Mouse (Mus musculus) embryonic facial prominence, embryonic 11.5 days (tissue): ENCODE measurements around the gene Tbp. TPM values are rescaled to one million over a fixed set of nuclear protein-coding genes. Genes with fewer than 3 reads are reported as not detected.
A peak's percentile ranks its signal among the peaks of the same experiment; 100 is the strongest.

ENCODE experiments used
- ATAC-seq: fragments of 200-750 bp; cut with Nextera tagmentation; replicated peaks from 2 replicates; pipeline ENCODE4 v1.8.0; 2017; ENCODE audit warnings: low read depth; ENCODE audit not compliant: insufficient number of reproducible peaks, low FRiP score, low TSS enrichment
- DNase-seq: peaks from one replicate; pipeline ENCODE4 v3.0.0-alpha.2; 2015; ENCODE audit warnings: low spot score
- H3K27ac ChIP-seq: fragments of 300-500 bp; sonication (generic); replicated peaks from 2 replicates; pipeline ENCODE4 v1.5.1; 2014; ENCODE audit warnings: mild to moderate bottlenecking, low read depth, low read length, control low read depth
- H3K27me3 ChIP-seq: fragments of 300-500 bp; sonication (generic); 2 replicates; pipeline ENCODE4 v1.6.1; 2014; ENCODE audit warnings: mild to moderate bottlenecking, low read length, moderate library complexity, mixed read lengths; ENCODE audit not compliant: control insufficient read depth, insufficient read depth
- H3K36me3 ChIP-seq: fragments of 300-500 bp; sonication (generic); replicated peaks from 2 replicates; pipeline ENCODE4 v1.6.1; 2014; ENCODE audit warnings: low read depth, mild to moderate bottlenecking, low read length, moderate library complexity, mixed read lengths; ENCODE audit not compliant: control insufficient read depth, insufficient read depth
- H3K4me1 ChIP-seq: fragments of 300-500 bp; sonication (generic); 2 replicates; pipeline ENCODE4 v1.6.1; 2014; ENCODE audit warnings: low read length, mixed read lengths; ENCODE audit not compliant: control insufficient read depth, insufficient read depth
- H3K4me2 ChIP-seq: fragments of 300-500 bp; sonication (generic); 2 replicates; pipeline ENCODE4 v1.6.1; 2014; ENCODE audit warnings: low read depth, mild to moderate bottlenecking, control low read depth, low read length, moderate library complexity
- H3K4me3 ChIP-seq: fragments of 300-500 bp; sonication (generic); 2 replicates; pipeline ENCODE4 v1.5.1; 2014; ENCODE audit warnings: low read depth, low read length, control low read depth
- H3K9ac ChIP-seq: fragments of 300-500 bp; sonication (generic); replicated peaks from 2 replicates; pipeline ENCODE4 v1.6.1; 2014; ENCODE audit warnings: mild to moderate bottlenecking, control low read depth, low read length
- H3K9me3 ChIP-seq: fragments of 300-500 bp; sonication (generic); replicated peaks from 2 replicates; pipeline ENCODE4 v1.6.1; 2016; ENCODE audit warnings: mild to moderate bottlenecking, low read length, inconsistent platforms, mixed read lengths; ENCODE audit not compliant: control insufficient read depth
- WGBS: fragments of 180-500 bp; shearing (Covaris S2); extraction: QIAGEN DNeasy Blood & Tissue Kit; methylation state at CpG from one replicate; pipeline ENCODE4 v1.1.7; 2014; 5-methylcytosine and 5-hydroxymethylcytosine counted together
- polyA plus RNA-seq: library from polyadenylated mRNA; unstranded; fragments of >200 nt; fragmentation: Nextera tagmentation; extraction: Ambion mirVana; gene quantifications from 2 replicates; pipeline ENCODE4 v1.2.1, GENCODE M21; 2014

Gene Tbp
- polyA plus RNA-seq, 1 experiment from 2014 or later, result 68.1 TPM

DNA sequence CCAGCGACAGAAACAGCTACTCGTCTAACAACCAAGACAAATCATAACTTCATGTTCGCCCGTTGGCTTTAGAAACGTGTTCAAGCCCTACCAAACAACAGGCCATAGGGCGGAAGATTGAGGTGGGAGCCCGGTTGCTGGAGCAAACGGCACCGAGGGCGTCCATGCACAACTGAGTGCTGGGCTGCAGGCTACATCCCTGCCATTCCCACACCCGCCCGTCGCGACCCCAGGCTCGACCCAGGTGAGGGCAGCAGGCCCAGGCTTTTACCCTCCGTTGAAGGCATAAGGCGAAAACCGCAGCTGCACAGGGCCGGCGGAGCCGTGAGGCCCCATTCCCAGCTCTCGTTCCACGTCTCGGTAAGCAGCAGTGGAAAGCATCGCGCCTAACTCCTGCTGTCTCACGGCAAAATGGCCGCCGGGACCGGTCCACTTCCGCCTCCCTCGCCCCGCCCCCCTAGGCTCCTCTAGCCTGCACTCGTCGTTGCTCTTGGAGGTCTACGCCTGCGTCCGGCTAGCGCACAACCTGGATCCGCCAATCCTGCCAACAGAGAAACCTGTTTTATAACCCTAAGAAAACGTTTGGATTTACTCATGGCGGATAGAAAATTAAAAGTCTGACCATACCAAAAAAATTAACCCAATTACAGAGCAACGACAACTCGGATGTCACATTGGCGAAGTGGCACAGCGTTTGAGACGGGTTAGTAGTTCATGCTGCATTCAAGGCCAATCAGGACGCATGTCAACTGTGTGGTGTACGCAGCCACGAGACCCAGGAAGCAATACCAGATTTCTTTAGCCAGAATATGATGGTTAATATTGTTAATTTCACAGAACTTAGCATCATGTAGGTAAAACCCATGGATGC, 1.6 kb upstream of the Tbp start:
- Histone ChIP-seq H3K4me3 (peak overlapping the region; percentile 83), H3K36me3 (no peaks in the 10 kb centered on the region), H3K4me1 (no peaks in the 10 kb centered on the region), H3K9me3 (no peaks in the 10 kb centered on the region), H3K4me2 (peak overlapping the region; percentile 63), H3K9ac (peak overlapping the region; percentile 89), H3K27ac (peak overlapping the region; percentile 89), H3K27me3 (no peaks in the 10 kb centered on the region)
- under 1% methylated on average over 50 of the region's 50 CpGs for WGBS
- ATAC-seq (peak; percentile 94), DNase-seq (peak; percentile 96)

DNA sequence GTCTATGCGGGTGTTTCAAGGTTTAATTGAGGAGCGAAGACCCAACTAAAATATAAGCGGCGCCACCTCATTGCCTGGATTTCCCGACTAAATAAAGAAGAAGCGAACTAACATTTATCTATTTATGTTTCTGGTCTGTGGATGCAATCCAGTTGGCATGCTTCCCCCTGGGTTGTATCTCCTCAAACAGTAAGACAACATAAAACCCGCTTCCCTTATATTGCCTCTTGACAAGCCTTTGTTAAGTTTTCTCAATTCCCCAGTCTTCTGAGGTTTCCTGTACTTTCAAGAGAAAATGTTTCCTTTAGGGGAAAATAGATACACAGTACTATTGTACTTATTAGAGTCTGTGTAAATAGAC, 955 bp upstream of the Tbp start:
- ATAC-seq, result no peak
- peak overlapping the region; percentile 83 for H3K4me3 ChIP-seq
- no peaks in the 10 kb centered on the region for H3K4me1 ChIP-seq
- WGBS, result 38% methylated on average over 7 of the region's 7 CpGs
- DNase-seq, result no peak
- H3K27ac ChIP-seq, result no peak overlapping the region
- H3K27me3 ChIP-seq, result no peaks in the 10 kb centered on the region
- peak overlapping the region; percentile 14; the same call in 1 of the 2 replicates for H3K9ac ChIP-seq
- no peaks in the 10 kb centered on the region for H3K9me3 ChIP-seq
- peak overlapping the region; percentile 63 for H3K4me2 ChIP-seq
- H3K36me3 ChIP-seq, result no peaks in the 10 kb centered on the region; the same call in 1 of the 2 replicates

DNA sequence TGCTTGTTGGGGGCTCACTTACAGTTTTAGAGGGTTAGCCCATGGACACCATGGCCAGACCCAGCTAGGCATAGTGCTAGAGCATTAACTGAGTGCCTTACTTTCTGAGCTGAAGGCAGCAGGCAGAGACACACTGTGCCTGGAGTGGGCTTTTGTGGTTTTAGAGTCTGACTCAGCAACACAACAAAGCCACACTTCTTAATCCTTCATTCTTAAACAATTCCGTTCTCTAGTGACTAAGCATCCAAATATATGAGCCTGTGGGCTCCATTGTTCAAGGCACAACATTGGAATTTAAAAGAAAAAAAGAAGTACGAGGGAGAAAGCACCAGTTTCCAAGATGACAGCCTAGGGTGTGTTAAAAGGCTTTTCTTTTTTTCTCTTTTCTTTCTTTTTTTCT, 11.0 kb downstream of the Tbp start:
- 90% methylated on average over 2 of the region's 2 CpGs for WGBS
- peaks cover 28% of the 10 kb centered on the region for H3K36me3 ChIP-seq

DNA sequence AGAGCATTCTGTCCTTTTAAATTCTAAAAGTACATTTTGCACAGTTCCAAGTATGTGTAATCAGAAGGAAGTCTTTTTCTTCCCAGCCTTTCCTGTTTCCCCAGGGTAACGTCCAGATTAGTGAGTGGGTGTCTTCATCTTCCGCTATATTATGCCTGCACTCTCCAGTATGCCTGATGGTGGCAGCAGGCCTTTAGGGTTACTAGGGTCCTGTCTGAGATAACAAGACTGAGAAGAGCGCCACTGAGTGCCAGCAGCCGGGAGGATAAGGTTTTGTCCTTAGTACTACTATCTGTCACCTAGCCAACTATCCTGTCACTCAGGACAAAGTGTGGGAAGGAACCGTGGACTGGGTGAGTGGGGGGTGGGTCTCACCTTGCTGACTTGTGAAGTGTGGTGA, 18.1 kb downstream of the Tbp start:
- H3K9ac ChIP-seq, result no peak overlapping the region
- peaks cover 24% of the 10 kb centered on the region for H3K36me3 ChIP-seq
- H3K27ac ChIP-seq, result no peak overlapping the region
- no peaks in the 10 kb centered on the region for H3K9me3 ChIP-seq
- H3K4me2 ChIP-seq, result no peak overlapping the region
- no peak overlapping the region for H3K4me3 ChIP-seq
- ATAC-seq (no peak), DNase-seq (no peak)
- no peaks in the 10 kb centered on the region for H3K27me3 ChIP-seq
- 82% methylated on average over 5 of the region's 5 CpGs for WGBS
- H3K4me1 ChIP-seq, result no peaks in the 10 kb centered on the region

More for the DNA sequence above, 11.0 kb downstream of the Tbp start:
- Histone ChIP-seq H3K27ac (no peak overlapping the region), H3K4me1 (no peaks in the 10 kb centered on the region), H3K9ac (no peak overlapping the region), H3K27me3 (no peaks in the 10 kb centered on the region), H3K4me3 (no peak overlapping the region), H3K9me3 (no peaks in the 10 kb centered on the region), H3K4me2 (no peak overlapping the region)
- DNase-seq (no peak), ATAC-seq (no peak)

DNA sequence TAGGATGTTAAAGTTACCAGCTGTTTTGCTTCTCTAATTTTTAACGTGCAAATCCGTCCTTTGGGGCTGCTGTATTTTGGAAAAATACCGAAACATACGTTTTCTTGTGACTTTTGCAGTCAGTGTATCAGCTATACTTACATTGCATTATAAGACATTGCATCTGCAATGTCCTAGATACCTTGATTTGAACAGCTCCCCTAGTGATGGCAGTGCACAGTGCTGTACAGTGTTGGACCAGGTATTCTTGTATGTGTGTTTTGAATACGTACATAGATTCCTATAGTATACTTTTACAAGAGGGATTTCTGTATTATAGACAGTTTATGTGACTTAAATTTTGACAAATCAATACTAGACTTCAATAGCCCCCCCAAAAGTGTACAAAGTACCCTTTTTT, 18.5 kb downstream of the Tbp start:
- peaks cover 24% of the 10 kb centered on the region for H3K36me3 ChIP-seq
- H3K4me3 ChIP-seq, result no peak overlapping the region
- H3K9me3 ChIP-seq, result no peaks in the 10 kb centered on the region
- H3K9ac ChIP-seq, result no peak overlapping the region
- 91% methylated on average over 5 of the region's 5 CpGs for WGBS
- H3K27me3 ChIP-seq, result no peaks in the 10 kb centered on the region
- DNase-seq (no peak), ATAC-seq (no peak)
- H3K4me2 ChIP-seq, result no peak overlapping the region
- H3K27ac ChIP-seq, result no peak overlapping the region
- H3K4me1 ChIP-seq, result no peaks in the 10 kb centered on the region

DNA sequence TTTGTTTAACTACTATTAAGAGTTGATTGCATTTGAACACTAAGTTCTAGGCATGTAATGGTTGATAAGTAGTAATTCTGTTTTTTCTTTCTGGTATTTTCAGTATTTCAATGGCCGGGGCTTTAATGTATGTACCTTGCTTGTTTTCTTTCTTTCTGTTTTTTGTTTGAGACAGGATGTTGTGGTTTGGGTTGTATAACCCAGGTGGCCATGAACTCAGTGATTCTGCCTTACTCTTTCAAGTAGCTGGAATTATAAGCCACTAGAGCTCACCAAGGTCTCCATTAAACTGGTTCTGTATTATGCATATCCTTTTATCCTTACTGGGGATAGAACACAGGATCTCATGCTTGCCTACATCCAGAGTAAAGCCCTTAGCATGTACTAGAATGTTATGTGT, 19.1 kb downstream of the Tbp start:
- Histone ChIP-seq H3K9me3 (no peaks in the 10 kb centered on the region), H3K4me1 (no peaks in the 10 kb centered on the region), H3K27ac (no peak overlapping the region), H3K27me3 (no peaks in the 10 kb centered on the region), H3K4me2 (no peak overlapping the region), H3K9ac (no peak overlapping the region), H3K36me3 (peaks cover 20% of the 10 kb centered on the region), H3K4me3 (no peak overlapping the region)
- no peak for DNase-seq
- no peak for ATAC-seq
- WGBS, result 85% methylated on average over 1 of the region's 1 CpGs

DNA sequence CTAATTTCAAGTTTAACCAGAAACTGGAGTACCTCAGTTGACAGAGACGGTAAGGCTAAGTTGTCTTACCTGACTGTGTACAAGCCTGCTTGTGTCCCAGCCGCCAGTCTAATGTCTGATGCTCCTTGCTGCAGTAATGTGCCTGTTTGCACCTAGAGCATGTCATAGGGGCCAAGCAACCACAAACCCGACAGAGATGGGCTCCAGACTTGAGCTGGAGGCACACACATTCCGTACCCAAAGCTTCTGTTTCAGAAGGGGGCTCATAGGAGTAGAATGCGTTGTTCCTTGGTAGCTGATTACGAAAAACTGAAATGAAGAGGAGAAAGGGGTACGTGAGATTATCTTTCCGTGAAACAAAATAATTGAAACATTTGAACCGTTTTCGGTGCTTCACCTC, 26.6 kb downstream of the Tbp start:
- Histone ChIP-seq H3K4me2 (peak overlapping the region; percentile 76), H3K27ac (no peak overlapping the region), H3K9me3 (no peaks in the 10 kb centered on the region), H3K4me1 (no peaks in the 10 kb centered on the region; the same call in 1 of the 2 replicates), H3K27me3 (no peaks in the 10 kb centered on the region), H3K36me3 (no peaks in the 10 kb centered on the region; the same call in 1 of the 2 replicates), H3K4me3 (peak overlapping the region; percentile 84), H3K9ac (peak overlapping the region; percentile 85; the same call in 1 of the 2 replicates)
- ATAC-seq, result no peak
- DNase-seq, result no peak
- WGBS, result 14% methylated on average over 10 of the region's 10 CpGs
